Mouse (Mus musculus) ovary, adult 18-20 months (tissue): Measurements from ENCODE around the gene Mlec.
"Not testable (repeated sequence)": the region's sequence is repeated elsewhere in the genome, so short reads cannot be mapped to it uniquely, and the experiment has no call there.

ENCODE experiments used
- DNase-seq: peaks from one replicate; pipeline ENCODE4 v3.0.0; 2022; ENCODE audit warnings: low spot score, mixed read lengths

Mlec gene

GRCm38 (mm10) chr5:115179596-115179995 lies 21.6 kb upstream of the Mlec start:
- DNase-seq: no peak

GRCm38 (mm10) chr5:115177866-115178265 lies 19.9 kb upstream of the Mlec start:
- no peak for DNase-seq

DNA sequence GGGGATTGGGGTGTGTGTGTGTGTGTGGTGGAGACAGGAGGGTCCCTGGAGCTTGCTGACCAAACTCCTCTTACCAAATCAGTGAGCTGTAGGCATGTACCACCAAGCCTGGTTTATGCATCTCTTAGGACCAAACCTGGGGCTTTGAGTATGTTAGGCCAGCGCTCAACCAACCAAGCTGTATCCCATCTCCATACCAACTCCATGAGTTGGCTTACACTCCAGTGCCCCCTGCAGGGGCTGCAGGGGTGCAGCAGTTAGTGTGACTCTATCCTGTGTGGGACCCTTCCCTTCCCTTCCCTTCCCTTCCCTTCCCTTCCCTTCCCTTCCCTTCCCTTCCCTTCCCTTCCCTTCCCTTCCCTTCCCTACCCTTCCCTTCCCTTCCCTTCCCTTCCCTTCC lies 16.6 kb upstream of the Mlec start:
- no peak for DNase-seq

GRCm38 (mm10) chr5:115170150-115170549 lies 12.2 kb upstream of the Mlec start:
- DNase-seq: no peak

GRCm38 (mm10) chr5:115168641-115169415 lies 10.8 kb upstream of the Mlec start:
- DNase-seq: no peak

DNA sequence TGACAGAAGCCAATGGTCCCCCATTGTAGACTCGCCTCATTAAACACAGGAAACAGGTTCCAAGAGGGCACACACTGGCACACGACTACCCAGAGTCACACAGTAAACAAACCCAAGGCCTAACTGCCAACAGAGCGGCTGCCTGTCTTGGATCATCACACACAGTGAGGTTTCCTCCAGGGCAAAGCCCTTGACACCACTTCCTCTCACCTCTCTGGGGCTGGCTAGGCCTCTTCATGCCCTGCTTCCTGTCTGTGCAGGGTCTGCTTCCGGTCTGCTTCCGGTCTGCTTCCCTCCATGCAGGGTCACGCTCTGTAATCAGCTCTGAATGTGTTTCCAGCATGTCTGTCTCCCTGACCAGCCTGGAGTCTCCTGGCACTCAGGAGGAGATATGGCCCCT lies 9.4 kb upstream of the Mlec start:
- no peak for DNase-seq

GRCm38 (mm10) chr5:115166815-115167194 lies 8.8 kb upstream of the Mlec start:
- DNase-seq: no peak

- no peak for DNase-seq
These were observed 8.2 kb upstream of the Mlec start for GRCm38 (mm10) chr5:115165895-115166814.

- no peak for DNase-seq
These were observed 7.4 kb upstream of the Mlec start for GRCm38 (mm10) chr5:115165351-115165750.

DNA sequence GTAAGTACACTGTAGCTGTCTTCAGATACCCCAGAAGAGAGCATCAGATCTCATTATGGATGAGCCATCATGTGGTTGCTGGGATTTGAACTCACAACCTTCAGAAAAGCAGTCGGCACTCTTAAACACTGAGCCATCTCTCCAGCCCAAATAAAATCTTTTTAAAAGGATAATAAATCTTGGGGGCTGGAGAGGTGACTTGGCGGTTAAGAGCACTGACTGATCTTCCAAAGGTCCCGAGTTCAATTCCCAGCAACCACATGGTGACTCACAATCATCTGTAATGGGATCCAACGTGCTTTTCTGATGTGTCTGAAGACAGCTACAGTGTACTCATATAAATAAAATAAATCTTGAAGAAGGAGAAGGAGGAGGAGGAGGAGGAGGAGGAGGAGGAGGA lies 6.5 kb upstream of the Mlec start:
- DNase-seq: not testable (repeated sequence)

DNA sequence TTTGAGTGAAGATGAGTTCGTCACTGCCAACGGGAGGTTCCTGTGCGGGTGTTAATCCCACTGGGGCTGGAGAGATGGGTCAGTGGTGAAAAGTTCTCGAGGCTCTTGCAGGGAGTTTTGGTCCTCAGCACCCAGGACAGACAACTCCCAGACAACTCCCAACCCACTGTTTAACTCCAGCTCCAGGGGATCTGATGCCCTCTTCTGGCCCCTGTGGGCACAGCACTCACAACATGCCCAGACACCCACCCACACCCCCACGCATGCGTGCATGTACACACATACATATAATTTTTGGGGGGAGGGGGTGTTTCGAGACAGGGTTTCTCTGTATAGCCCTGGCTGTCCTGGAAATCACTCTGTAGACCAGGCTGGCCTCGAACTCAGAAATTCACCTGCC lies 5.6 kb upstream of the Mlec start:
- no peak for DNase-seq

- DNase-seq: not testable (repeated sequence)
These were observed 3.9 kb upstream of the Mlec start for GRCm38 (mm10) chr5:115161940-115162279.

- no peak for DNase-seq
These were observed 3.3 kb upstream of the Mlec start for GRCm38 (mm10) chr5:115161064-115161939.

DNA sequence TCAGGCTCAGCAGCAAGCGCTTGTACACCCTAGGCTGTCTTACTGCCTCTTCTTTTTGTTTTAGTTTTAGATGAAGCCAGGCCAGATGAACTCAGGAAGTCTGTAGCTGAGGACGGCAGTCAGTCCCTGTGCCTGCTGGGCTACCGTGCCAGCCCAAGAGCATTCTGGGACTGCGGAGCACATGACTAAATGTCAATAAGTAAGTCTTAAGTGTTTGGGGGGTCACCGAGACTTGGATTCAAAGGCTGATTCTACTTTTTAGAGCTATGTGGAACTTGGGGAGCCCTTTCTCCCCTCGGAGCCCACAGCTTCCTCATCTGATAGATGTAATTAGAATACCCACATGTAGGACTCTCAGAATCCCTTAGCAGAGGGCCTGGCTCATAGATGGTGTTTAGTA lies 2.7 kb upstream of the Mlec start:
- no peak for DNase-seq

- no peak for DNase-seq
These were observed 1.2 kb upstream of the Mlec start for GRCm38 (mm10) chr5:115159165-115159564.

DNA sequence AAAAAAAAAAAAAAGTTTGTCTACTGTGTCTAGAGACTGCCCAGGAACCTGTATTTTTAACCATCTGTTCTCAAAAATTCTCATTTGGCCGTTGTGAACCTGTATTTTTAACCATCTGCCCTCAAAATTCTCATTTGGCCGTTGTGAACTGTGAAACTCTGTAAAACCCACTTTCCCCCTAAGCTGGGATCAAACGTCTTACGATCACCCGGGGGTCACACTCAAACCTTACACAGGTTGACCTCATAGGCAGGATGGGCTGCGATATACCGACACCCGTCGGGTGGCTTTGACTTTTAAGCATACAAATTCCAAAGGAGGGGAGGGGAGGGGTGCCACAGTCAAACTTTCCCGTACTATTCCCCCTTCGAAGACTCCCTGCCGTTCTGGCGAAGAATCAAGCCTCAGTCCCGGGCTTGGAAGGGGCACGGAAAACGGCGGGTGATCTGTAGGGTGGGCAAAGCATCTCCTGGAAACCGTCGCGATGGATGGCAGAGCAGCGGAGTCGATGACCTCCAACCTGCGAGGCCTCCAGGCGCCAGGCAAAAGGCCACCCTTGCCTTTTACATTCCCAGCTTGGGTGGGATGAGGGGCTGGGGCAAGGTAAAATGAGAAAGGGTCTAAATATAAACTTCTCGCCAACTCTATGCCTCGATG lies 918 bp downstream of the Mlec start:
- DNase-seq: no peak

- no peak for DNase-seq
These were observed 1.6 kb downstream of the Mlec start for GRCm38 (mm10) chr5:115156401-115156800.

DNA sequence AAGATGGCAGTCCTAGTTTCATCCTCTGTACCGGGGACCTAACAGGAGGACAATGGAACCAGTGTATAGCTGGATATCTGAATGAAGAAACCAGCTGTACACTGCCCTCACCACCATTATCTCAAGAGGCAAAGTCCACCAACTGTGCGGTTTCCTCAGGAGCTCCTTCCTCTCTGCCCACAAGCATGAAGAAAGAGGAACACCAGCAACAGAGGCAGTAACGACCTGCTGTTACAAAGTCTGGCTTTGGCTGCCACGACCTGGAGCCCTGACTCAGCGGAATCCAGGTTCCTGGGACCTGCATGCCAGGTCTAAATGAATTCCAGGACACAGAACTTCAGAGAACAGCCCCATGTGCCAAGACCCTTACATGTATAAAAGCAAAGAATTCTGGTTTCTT lies 2.1 kb downstream of the Mlec start:
- no peak for DNase-seq

- no peak for DNase-seq
These were observed 2.8 kb downstream of the Mlec start for GRCm38 (mm10) chr5:115155156-115155631.

- no peak for DNase-seq
These were observed 5.6 kb downstream of the Mlec start for GRCm38 (mm10) chr5:115152132-115152956.

GRCm38 (mm10) chr5:115151457-115151856 lies 6.5 kb downstream of the Mlec start:
- DNase-seq: no peak
